Comparison of ENCODE assay signal across 17 mouse cellular contexts in genomic region chr2:34082486-34082885, GRCm38 (mm10).
"Had no signal": no experiment of that assay in that cellular context is flagged by ENCODE, and none has a peak within 500 bp of the region (broad histone marks: within the 10 kb centered on the region; RNA-seq: fewer than 3 reads in every experiment).

No protein-coding gene starts in this region.

- H3K27me3 ChIP-seq: liver, embryonic 13.5 days; midbrain, embryonic 13.5 days; neural tube, embryonic 13.5 days had no signal

- ATAC-seq: midbrain, embryonic 13.5 days; midbrain, embryonic 16.5 days had no signal

- H3K4me1 ChIP-seq: liver, embryonic 13.5 days had no signal

- H3K36me3 ChIP-seq: liver, embryonic 13.5 days; midbrain, embryonic 10.5 days; midbrain, embryonic 13.5 days; neural tube, embryonic 13.5 days had no signal

- H3K9me3 ChIP-seq: liver, embryonic 13.5 days had no signal

- H3K4me3 ChIP-seq: layer of hippocampus, adult 2 months; left cerebral cortex, adult 2 months; liver, embryonic 13.5 days; midbrain, embryonic 10.5 days; midbrain, embryonic 13.5 days; myocyte; neural tube, embryonic 13.5 days had no signal

- DNase-seq: kidney, postnatal 25 days; layer of hippocampus, postnatal 36 days; liver, embryonic 13.5 days; lung, adult 2 months; lung, postnatal 14 days; lung, postnatal 4 days; retina, postnatal 1 day; right cerebral cortex, postnatal 25 days; thymus, adult 2 months; thymus, postnatal 14 days had no signal
